Mouse (Mus musculus) gastrocnemius, postnatal 4 days (tissue): ENCODE data around the gene Aox2. TPM values are rescaled to one million over a fixed set of nuclear protein-coding genes. Genes with fewer than 3 reads are reported as not detected.
A peak's percentile ranks its signal among the peaks of the same experiment; 100 is the strongest.

ENCODE experiments used
- DNase-seq, 2 experiments: peaks; one replicate each; pipeline ENCODE4 v3.0.0; 2021 to 2022; ENCODE audit warnings: low spot score in 2 of 2, mixed read lengths in 2 of 2
- total RNA-seq, 2 experiments: library from RNA; stranded (reverse); gene quantifications; 2 replicates each; pipeline ENCODE4 v1.2.3; 2021

The Aox2 gene
- total RNA-seq, 2 experiments from 2014 or later, result 0.27 to 0.34 TPM

- no peak for DNase-seq
Observed at GRCm38 (mm10) chr1:58396179-58396578, 118.1 kb downstream of the Aox2 start.

- DNase-seq, result no peak
Observed at GRCm38 (mm10) chr1:58397731-58398130, 119.6 kb downstream of the Aox2 start.

GRCm38 (mm10) chr1:58401396-58401795, 123.3 kb downstream of the Aox2 start:
- DNase-seq, result no peak

- DNase-seq, result no peak
Observed at GRCm38 (mm10) chr1:58403745-58404144, 125.6 kb downstream of the Aox2 start.

- no peak for DNase-seq
Observed at GRCm38 (mm10) chr1:58407321-58407720, 129.2 kb downstream of the Aox2 start.

- no peak for DNase-seq
Observed at GRCm38 (mm10) chr1:58408141-58408540, 130.0 kb downstream of the Aox2 start.

- DNase-seq, result no peak
Observed at GRCm38 (mm10) chr1:58409553-58410197, 131.5 kb downstream of the Aox2 start.

GRCm38 (mm10) chr1:58410198-58410588, 132.1 kb downstream of the Aox2 start:
- DNase-seq, result no peak

- no peak for DNase-seq
Observed at GRCm38 (mm10) chr1:58410776-58411175, 132.7 kb downstream of the Aox2 start.

GRCm38 (mm10) chr1:58415442-58415841, 137.3 kb downstream of the Aox2 start:
- DNase-seq, result no peak

GRCm38 (mm10) chr1:58416048-58416447, 137.9 kb downstream of the Aox2 start:
- DNase-seq, result no peak

- DNase-seq, result no peak
Observed at GRCm38 (mm10) chr1:58420032-58420431, 141.9 kb downstream of the Aox2 start.

GRCm38 (mm10) chr1:58420961-58421360, 142.8 kb downstream of the Aox2 start:
- DNase-seq, result no peak

- DNase-seq, result no peak
Observed at GRCm38 (mm10) chr1:58422879-58423278, 144.8 kb downstream of the Aox2 start.

GRCm38 (mm10) chr1:58423371-58424248, 145.5 kb downstream of the Aox2 start, which contains the start of gene Clk1:
Gene Clk1, minus strand, starts transcription at chr1:58424066.
- DNase-seq, result peak; percentile 97 to 98

- no peak for DNase-seq
Observed at GRCm38 (mm10) chr1:58424551-58424950, 146.4 kb downstream of the Aox2 start.

Other genes starting within 250 kb of the Aox2 start
- gene Aox1, start 248.4 kb upstream of the Aox2 start, total RNA-seq, result 1 to 10 TPM; 5.5 to 6.0 TPM
- under 1 TPM; 0.21 to 0.69 TPM for gene Aox3, start 165.2 kb upstream of the Aox2 start, total RNA-seq
- gene Aox4, start 67.9 kb upstream of the Aox2 start, total RNA-seq, result under 1 TPM; 0.52 to 0.98 TPM
- gene Bzw1, start 114.6 kb downstream of the Aox2 start, total RNA-seq, result 100 to 1,000 TPM; 116 to 130 TPM
- gene Clk1, start 145.7 kb downstream of the Aox2 start, total RNA-seq, result 10 to 100 TPM; 56.7 to 80.5 TPM
- 10 to 100 TPM; 13.8 to 14.1 TPM for gene Nif3l1, start 166.8 kb downstream of the Aox2 start, total RNA-seq
- 10 to 100 TPM; 24.8 to 25.9 TPM for gene Ppil3, start 167.2 kb downstream of the Aox2 start, total RNA-seq
- 10 to 100 TPM; 18.1 to 21.1 TPM for gene Orc2, start 226.8 kb downstream of the Aox2 start, total RNA-seq